Mouse (Mus musculus) kidney, adult 2 months (tissue): ENCODE measurements around the gene Gm20219.

Experiments
- CTCF ChIP-seq: fragments of 200-500 bp; conservative IDR thresholded peaks from 2 replicates; pipeline ENCODE4 v1.5.1; 2011; ENCODE audit warnings: low read depth, mild to moderate bottlenecking, control low read depth, low read length, moderate library complexity, mixed read lengths; ENCODE audit not compliant: insufficient read depth, insufficient read length
- POLR2A ChIP-seq: fragments of 200-500 bp; IDR thresholded peaks from one replicate; pipeline ENCODE4 v1.6.1; 2011; ENCODE audit warnings: low read depth, low read length, control low read depth

- no peak for TF ChIP-seq CTCF
- no peak for TF ChIP-seq POLR2A
These were observed 43.7 kb downstream of the Gm20219 start for GRCm38 (mm10) chr17:56510473-56510969.
